Comparison of ENCODE assay signal across 8 mouse cellular contexts in genomic region chr10:12868189-12869028, GRCm38 (mm10). TPM values are rescaled to one million over a fixed set of nuclear protein-coding genes. Genes with fewer than 3 reads are reported as not detected.
DNase-seq lines count a peak whose midpoint lies in the region; ATAC-seq and TF ChIP-seq lines count a peak whose summit lies in the region.

No protein-coding gene starts in this region.

- peak; percentile 44 to 71 for DNase-seq in adrenal gland, postnatal 4 days (ENCODE audit: low spot score in 2 of 2)
- peak; percentile 89 for DNase-seq in embryonic facial prominence, embryonic 14.5 days (ENCODE audit: low spot score)
- peak; percentile 84 for DNase-seq in kidney, postnatal 0 days (ENCODE audit: low spot score)
- peak; percentile 18 for DNase-seq in right cerebral cortex, postnatal 4 days
- peak; percentile 94 for DNase-seq in yolk sac, embryonic 10.5 days (ENCODE audit: low spot score)

- peak overlapping the region; percentile 82 for H3K27ac ChIP-seq in ES-Bruce4 (ENCODE audit: insufficient read depth, low read length)
- peak overlapping the region; percentile 95 for H3K27ac ChIP-seq in embryonic facial prominence, embryonic 14.5 days (replicated peaks; ENCODE audit: low read depth, low read length)
- H3K27ac ChIP-seq in heart, embryonic 13.5 days (replicated peaks): peak overlapping the region; percentile 93
- peak overlapping the region; percentile 95 for H3K27ac ChIP-seq in kidney, postnatal 0 days
- peak overlapping the region; percentile 82 for H3K27ac ChIP-seq in macrophage

- H3K4me3 ChIP-seq in ES-Bruce4 (ENCODE audit: low read depth, low read length): peak overlapping the region; percentile 74
- peak overlapping the region; percentile 78 for H3K4me3 ChIP-seq in embryonic facial prominence, embryonic 14.5 days (ENCODE audit: low read depth, low read length)
- H3K4me3 ChIP-seq in heart, embryonic 13.5 days: peak overlapping the region; percentile 78
- H3K4me3 ChIP-seq in kidney, postnatal 0 days (replicated peaks; ENCODE audit: low read depth, low read length): peak overlapping the region; percentile 76
- peak overlapping the region; percentile 91 for H3K4me3 ChIP-seq in macrophage (ENCODE audit: inconsistent target)

- TF ChIP-seq POLR2A in ES-Bruce4 (IDR thresholded peaks at IDR 0.05; ENCODE audit: insufficient read depth, low read length): no peak

- peak; percentile 83 for ATAC-seq in embryonic facial prominence, embryonic 14.5 days (ENCODE audit: low read depth)
- ATAC-seq in heart, embryonic 13.5 days (ENCODE audit: extremely low read depth, insufficient number of reproducible peaks, low FRiP score, low TSS enrichment): peak; percentile 79
- peak; percentile 78 for ATAC-seq in kidney, postnatal 0 days (replicated peaks; ENCODE audit: low FRiP score, low read depth)

- under 1% methylated on average over 39 of the region's 41 CpGs for WGBS in embryonic facial prominence, embryonic 14.5 days
- under 1% methylated on average over 41 of the region's 41 CpGs for whole genome bisulfite sequencing in heart, embryonic 13.5 days
- under 1% methylated on average over 41 of the region's 41 CpGs for WGBS in kidney, postnatal 0 days
- under 1% methylated on average over 40 of the region's 41 CpGs for WGBS in macrophage (ENCODE audit: missing documents)

- no peaks in the 10 kb centered on the region for H3K4me1 ChIP-seq in ES-Bruce4 (ENCODE audit: control insufficient read depth, insufficient read depth, low read length)
- peaks cover 5% of the 10 kb centered on the region; the same call in 1 of the 2 replicates for H3K4me1 ChIP-seq in embryonic facial prominence, embryonic 14.5 days (ENCODE audit: control insufficient read depth, insufficient read depth, low read length)
- H3K4me1 ChIP-seq in heart, embryonic 13.5 days: peaks cover 34% of the 10 kb centered on the region
- 0 out of 2 replicates have a peak, but pooled peaks cover 3% of the 10 kb centered on the region for H3K4me1 ChIP-seq in kidney, postnatal 0 days (replicated peaks; ENCODE audit: insufficient read depth, low read length)

- TF ChIP-seq CTCF in ES-Bruce4 (IDR thresholded peaks at IDR 0.05; ENCODE audit: low read depth, low read length): no peak
- TF ChIP-seq CTCF in kidney, postnatal 0 days (IDR thresholded peaks at IDR 0.05; ENCODE audit: low read depth): peak; percentile 12; the same call in 1 of the 2 replicates

- H3K27me3 ChIP-seq in ES-Bruce4 (ENCODE audit: control insufficient read depth, insufficient read depth, low read length, poor library complexity, severe bottlenecking): no peaks in the 10 kb centered on the region
- no peaks in the 10 kb centered on the region for H3K27me3 ChIP-seq in embryonic facial prominence, embryonic 14.5 days (replicated peaks; ENCODE audit: control insufficient read depth, insufficient read depth, low read length)
- H3K27me3 ChIP-seq in heart, embryonic 13.5 days (replicated peaks): no peaks in the 10 kb centered on the region
- H3K27me3 ChIP-seq in kidney, postnatal 0 days (ENCODE audit: insufficient read depth, low read length): no peaks in the 10 kb centered on the region

- H3K79me2 ChIP-seq in macrophage (ENCODE audit: inconsistent target): peaks cover 34% of the 10 kb centered on the region

- peak overlapping the region; percentile 90 for H3K9ac ChIP-seq in ES-Bruce4 (ENCODE audit: low read depth, poor library complexity, severe bottlenecking)
- peak overlapping the region; percentile 92 for H3K9ac ChIP-seq in embryonic facial prominence, embryonic 14.5 days (ENCODE audit: low read depth, low read length)
- peak overlapping the region; percentile 95 for H3K9ac ChIP-seq in heart, embryonic 13.5 days
- H3K9ac ChIP-seq in kidney, postnatal 0 days (ENCODE audit: low read depth, low read length): peak overlapping the region; percentile 95

- peak; percentile 54; the same call in 1 of the 2 replicates for TF ChIP-seq EP300 in ES-Bruce4 (IDR thresholded peaks at IDR 0.05; ENCODE audit: insufficient read depth, low read depth, low read length)

- H3K36me3 ChIP-seq in ES-Bruce4 (ENCODE audit: control insufficient read depth, insufficient read depth, low read length, poor library complexity, severe bottlenecking) (no peaks in the 10 kb centered on the region), macrophage (ENCODE audit: inconsistent target) (no peaks in the 10 kb centered on the region)
- H3K36me3 ChIP-seq in embryonic facial prominence, embryonic 14.5 days (ENCODE audit: control insufficient read depth, insufficient read depth, low read length): no peaks in the 10 kb centered on the region
- no peaks in the 10 kb centered on the region for H3K36me3 ChIP-seq in heart, embryonic 13.5 days
- H3K36me3 ChIP-seq in kidney, postnatal 0 days (ENCODE audit: insufficient read depth, low read length): no peaks in the 10 kb centered on the region

- H3K4me2 ChIP-seq in embryonic facial prominence, embryonic 14.5 days (ENCODE audit: low read depth, low read length): peak overlapping the region; percentile 81
- H3K4me2 ChIP-seq in heart, embryonic 13.5 days: peak overlapping the region; percentile 88
- peak overlapping the region; percentile 79 for H3K4me2 ChIP-seq in kidney, postnatal 0 days (ENCODE audit: low read length)

- H3K9me3 ChIP-seq in ES-Bruce4 (replicated peaks; ENCODE audit: control insufficient read depth, insufficient read depth, low read length, poor library complexity, severe bottlenecking): no peaks in the 10 kb centered on the region
- H3K9me3 ChIP-seq in embryonic facial prominence, embryonic 14.5 days (ENCODE audit: control insufficient read depth, low read length): no peaks in the 10 kb centered on the region
- H3K9me3 ChIP-seq in heart, embryonic 13.5 days: no peaks in the 10 kb centered on the region
- H3K9me3 ChIP-seq in kidney, postnatal 0 days (replicated peaks; ENCODE audit: low read length): no peaks in the 10 kb centered on the region

RNA-seq across cellular contexts. Expression of gene Utrn, which starts 0.8 kb away (rescaled TPM):
- polyA plus RNA-seq in ES-Bruce4 (2011; ENCODE audit: insufficient read depth, insufficient read length, low read depth, missing spikeins) (159 and 161 TPM in 2 replicates), macrophage (2018) (8.4 to 11.5 TPM (median 9.5 TPM) in 3 replicates)
- 100 to 1,000 TPM in 1 of 2 experiments, 10 to 100 TPM in 1; 91.1 to 101 TPM for total RNA-seq in adrenal gland, postnatal 4 days (2021)
- polyA plus RNA-seq in embryonic facial prominence, embryonic 14.5 days (2014; fragmentation: Nextera tagmentation; extraction: Ambion mirVana): 69.2 and 73.3 TPM in 2 replicates
- 55.0 and 55.8 TPM in 2 replicates for polyA plus RNA-seq in heart, embryonic 13.5 days (2015; fragmentation: Nextera tagmentation; extraction: Ambion mirVana)
- 59.0 and 69.6 TPM in 2 replicates for polyA plus RNA-seq in kidney, postnatal 0 days (2015; fragmentation: Nextera tagmentation; extraction: Ambion mirVana)
- total RNA-seq in macrophage (2018; cell fraction: chromatin; rRNA removed): 100 to 1,000 TPM; 109 to 321 (median 191) TPM
- total RNA-seq in macrophage (2018; cell fraction: cytosol; rRNA removed): 10 to 100 TPM in 24 of 26 experiments, 1 to 10 TPM in 2; 9.2 to 22.3 (median 17.3) TPM
- total RNA-seq in macrophage (2018; cell fraction: nucleus; rRNA removed): 100 to 1,000 TPM in 7 of 26 experiments, 10 to 100 TPM in 19; 46.6 to 154 (median 72.0) TPM

Comparison
In these comparisons a context has a peak if more than half of its experiments do, and no peak if none do; other contexts are left out.
1. Peak in every context shown above with its lines: DNase-seq, ATAC-seq, H3K4me3 ChIP-seq and H3K27ac ChIP-seq.
2. DNase-seq: peak in every context shown above with its lines; median percentile 94 in yolk sac, embryonic 10.5 days; 89 in embryonic facial prominence, embryonic 14.5 days; 84 in kidney, postnatal 0 days; 58 in adrenal gland, postnatal 4 days; 18 in right cerebral cortex, postnatal 4 days.